Mouse (Mus musculus) gastrocnemius, adult 8-10 months (tissue): Measurements from ENCODE around the gene Arhgap21. TPM values are rescaled to one million over a fixed set of nuclear protein-coding genes. Genes with fewer than 3 reads are reported as not detected.
"Not testable (repeated sequence)": the region's sequence is repeated elsewhere in the genome, so short reads cannot be mapped to it uniquely, and the experiment has no call there.

Source experiments
- DNase-seq, 2 experiments: peaks; one replicate each; pipeline ENCODE4 v3.0.0; 2022; ENCODE audit warnings: low spot score in 2 of 2
- total RNA-seq, 4 experiments: library from RNA; stranded (reverse); gene quantifications; 2 replicates each; pipeline ENCODE4 v1.2.4; 2022

The Arhgap21 gene
- total RNA-seq, 4 experiments from 2014 or later: 30.0 to 33.0 (median 30.3) TPM

- DNase-seq: no peak
Measured at GRCm38 (mm10) chr2:20941105-20941504, 27.6 kb downstream of the Arhgap21 start.

- DNase-seq: no peak
Measured at GRCm38 (mm10) chr2:20939367-20939766, 29.3 kb downstream of the Arhgap21 start.

DNA sequence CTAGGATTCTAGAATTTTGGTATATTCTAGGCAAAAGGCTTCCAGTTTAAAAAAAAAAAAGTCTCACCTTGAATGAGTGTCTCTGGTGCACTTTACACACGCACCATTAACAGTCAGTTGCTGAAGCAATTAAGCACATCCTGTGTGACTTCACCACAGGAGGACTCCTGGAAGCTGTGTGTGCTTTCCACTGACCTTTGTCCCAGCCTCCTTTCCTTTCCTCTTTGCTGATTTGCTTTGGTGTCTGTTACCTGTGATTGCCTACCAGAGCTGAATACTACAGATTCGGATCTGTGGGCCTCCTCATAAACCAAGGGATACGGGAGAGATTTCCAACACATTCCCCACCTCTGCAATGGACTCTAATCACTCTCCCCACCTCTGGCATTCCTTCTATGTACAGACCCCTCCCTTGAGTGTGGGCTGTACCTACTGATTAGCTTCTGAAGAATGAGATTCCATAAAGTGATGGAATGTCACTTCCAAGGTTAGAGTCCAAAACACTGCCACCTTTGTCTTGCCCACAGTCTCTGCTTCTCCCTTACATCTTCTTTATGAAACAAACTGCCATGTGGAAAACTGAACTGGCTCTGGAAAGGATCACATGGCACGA is 32.0 kb downstream of the Arhgap21 start:
- no peak for DNase-seq

GRCm38 (mm10) chr2:20934406-20934805 is 34.3 kb downstream of the Arhgap21 start:
- no peak for DNase-seq

DNA sequence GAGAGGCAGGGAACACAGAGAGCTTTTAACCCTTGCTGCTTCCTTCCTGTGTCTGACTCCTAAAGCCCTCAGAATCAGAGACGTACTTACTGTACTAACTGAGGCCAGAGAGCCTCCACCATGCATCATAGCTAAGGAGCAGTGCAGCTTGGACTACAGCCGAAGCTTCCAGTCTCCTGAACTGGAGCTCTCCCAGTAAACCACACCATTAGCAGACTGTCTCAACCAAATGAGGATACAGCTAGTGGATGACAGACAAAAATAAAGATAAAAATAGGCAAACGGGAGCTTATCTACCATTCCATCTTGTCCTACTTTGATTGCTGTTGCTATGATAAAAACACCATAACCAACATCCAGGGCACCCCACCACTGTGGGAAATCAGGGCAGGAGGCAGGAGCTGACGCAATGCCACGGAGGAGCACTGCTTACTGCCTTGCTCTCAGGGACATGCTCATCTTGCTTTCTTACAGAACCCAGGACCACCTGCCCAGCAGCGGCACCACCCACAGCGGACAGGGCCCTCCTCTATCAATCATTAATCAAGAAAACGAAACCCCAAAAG is 35.9 kb downstream of the Arhgap21 start:
- no peak for DNase-seq

GRCm38 (mm10) chr2:20931761-20932160 is 36.9 kb downstream of the Arhgap21 start:
- DNase-seq: not testable (repeated sequence)

DNA sequence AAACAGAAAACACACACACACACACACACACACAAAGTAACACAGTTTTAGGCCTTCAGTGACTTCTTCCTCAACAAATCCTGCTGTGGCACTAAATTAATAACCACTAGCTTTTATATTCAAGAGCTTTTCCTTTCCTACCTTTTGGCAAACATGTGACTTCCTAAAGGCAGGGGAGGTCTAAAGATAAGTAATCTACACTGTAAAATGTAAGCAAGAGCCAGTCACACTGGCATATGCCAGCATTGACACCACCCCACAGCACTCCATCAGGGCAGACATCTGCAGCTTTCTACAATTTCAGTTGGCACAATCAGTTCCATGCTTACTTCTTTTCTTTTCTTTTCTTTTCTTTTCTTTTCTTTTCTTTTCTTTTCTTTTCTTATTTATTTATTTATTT is 40.2 kb downstream of the Arhgap21 start:
- DNase-seq: no peak

GRCm38 (mm10) chr2:20924938-20925337 is 43.7 kb downstream of the Arhgap21 start:
- no peak for DNase-seq

DNA sequence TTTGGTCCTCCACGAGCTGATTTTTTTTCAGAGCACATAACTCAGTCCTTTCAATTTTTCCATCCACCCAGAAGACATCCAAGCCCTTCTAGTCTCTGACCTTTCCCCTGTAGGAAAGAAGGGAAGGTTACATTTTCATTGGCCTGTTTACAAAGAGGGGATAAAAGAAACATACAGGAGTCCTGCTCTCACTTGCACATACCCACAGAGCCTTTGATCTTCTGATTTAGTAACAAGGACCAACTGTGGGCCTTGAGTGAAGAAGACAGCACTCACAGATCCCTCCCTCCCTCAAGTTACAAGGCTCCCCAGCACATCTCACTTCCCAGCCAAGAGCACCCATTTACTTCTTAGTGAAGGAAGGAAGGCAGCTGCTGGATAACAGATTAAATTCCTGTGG is 46.3 kb downstream of the Arhgap21 start:
- no peak for DNase-seq

- DNase-seq: no peak
Measured at GRCm38 (mm10) chr2:20921558-20921957, 47.1 kb downstream of the Arhgap21 start.

GRCm38 (mm10) chr2:20921021-20921420 is 47.7 kb downstream of the Arhgap21 start:
- DNase-seq: no peak

DNA sequence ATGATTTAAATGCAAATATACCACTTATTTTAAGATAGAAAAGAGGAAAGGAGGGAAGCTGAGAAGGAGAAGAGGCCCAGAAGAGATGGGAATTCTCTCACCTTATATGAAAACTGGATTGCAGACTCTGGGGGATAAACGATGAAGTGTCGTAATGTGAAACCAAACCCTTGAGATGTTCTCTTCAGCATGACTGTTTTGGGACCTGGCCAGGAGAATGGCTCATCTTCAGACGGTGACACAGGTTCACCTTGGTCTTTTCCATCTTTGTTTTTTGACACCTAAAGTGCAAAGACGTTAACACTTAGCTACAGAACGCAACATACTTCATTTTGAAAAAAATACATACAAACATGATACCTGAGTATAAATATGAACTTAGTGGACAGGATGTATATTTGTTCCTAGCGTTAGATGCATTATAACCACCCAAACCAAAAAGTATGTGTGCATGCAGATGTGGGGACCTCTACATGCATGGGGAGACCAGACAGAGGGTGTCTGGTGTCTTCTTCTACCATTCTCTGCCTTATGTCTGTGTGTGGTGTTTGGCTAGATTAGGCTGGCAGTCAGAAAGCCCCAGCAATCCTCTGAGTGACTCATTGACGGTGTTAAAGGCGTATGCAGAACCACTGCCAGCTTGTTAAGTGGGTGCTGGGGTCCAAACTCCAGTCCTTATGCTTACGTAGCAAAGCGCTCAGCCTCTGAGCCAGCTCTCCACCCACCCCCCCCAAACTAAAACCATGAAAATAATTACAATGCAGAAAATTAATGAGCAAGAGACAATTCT is 54.0 kb downstream of the Arhgap21 start:
- DNase-seq: no peak

DNA sequence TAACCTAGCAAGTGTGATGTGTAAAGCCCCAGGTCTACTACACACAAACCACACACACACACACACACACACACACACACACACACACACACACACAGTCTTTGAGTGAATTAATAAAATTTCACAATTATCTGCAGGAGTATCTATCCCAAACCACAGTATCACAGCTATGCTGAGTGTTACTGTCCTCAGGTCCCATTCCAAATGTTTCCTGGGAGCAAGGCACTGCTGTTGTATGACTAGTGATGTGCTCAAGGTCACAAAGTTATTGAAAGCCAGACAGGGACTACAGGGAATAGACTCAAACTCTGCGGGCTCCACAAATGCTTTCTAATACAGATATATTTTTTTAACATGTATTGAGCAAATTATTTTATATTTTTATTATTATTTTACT is 55.7 kb downstream of the Arhgap21 start:
- no peak for DNase-seq

DNA sequence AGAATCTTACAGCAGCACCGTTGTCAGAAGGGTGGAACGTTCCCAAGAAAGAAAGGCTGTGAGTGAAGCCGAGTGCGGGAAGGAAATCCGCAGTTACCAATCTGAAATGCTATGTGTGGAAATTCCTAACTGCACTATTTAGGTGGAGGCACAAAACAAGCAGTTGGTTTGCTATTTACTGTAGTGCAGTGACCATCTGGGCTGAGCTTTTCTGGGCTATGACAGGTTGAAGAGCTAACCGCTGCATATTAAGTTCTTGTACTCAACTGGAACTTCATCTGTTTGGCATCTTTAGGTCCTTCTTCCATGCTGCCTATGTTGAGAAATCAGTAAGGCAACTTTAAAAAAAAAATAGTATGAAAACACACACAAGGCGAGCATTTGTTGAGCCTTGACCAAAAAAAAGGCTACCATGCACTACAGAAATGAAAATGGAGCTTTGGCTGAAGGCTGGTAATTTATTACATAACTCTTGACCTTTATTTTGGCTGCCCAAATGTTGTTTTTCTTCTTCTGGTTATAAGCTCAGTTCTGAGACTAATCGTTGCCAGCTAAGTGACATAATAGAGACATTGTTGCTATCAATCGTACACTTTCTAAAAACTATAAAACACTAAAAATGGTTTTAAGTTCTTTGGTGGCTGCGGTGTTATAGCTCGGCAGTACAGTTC is 56.2 kb downstream of the Arhgap21 start:
- no peak for DNase-seq

DNA sequence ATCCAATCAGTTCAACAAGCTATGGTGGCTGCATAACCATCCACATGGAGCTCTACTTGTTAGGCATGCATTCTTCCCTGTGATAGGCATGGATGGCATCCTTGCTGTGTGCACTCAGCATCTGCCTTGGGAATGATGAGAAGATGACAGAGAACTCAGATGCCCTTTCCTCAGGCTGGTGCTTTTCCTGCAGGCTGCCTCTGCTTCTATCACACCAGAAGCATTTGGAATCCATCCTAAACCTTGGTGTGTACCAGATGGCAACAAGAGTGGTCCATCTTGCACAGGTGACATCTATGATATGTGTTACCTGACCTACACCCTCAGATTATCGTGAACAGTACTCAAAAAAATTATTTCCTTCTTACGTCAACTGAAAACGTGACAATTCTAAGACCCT is 58.2 kb downstream of the Arhgap21 start:
- no peak for DNase-seq

DNA sequence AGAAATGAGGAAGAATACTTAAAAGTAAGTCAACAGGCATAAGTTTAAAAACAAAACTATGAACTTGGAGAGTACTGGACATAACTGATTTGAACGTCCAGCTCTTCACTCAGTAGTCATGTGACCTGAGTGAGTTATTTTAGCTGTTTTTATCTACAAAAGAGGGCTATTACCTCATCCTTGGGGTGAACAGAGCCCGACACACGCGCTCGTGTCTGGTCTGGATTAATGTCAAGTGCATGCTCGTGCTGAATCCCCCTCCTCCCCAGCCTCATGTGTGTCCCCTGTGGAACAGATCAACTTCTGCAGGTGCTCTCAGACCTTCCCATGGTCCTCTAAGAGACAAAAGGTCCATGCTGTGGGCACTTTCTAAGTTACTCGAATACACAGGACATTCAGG is 59.3 kb downstream of the Arhgap21 start:
- DNase-seq: no peak

GRCm38 (mm10) chr2:20907291-20907690 is 61.4 kb downstream of the Arhgap21 start:
- DNase-seq: no peak

- DNase-seq: no peak
Measured at GRCm38 (mm10) chr2:20905411-20905810, 63.3 kb downstream of the Arhgap21 start.

DNA sequence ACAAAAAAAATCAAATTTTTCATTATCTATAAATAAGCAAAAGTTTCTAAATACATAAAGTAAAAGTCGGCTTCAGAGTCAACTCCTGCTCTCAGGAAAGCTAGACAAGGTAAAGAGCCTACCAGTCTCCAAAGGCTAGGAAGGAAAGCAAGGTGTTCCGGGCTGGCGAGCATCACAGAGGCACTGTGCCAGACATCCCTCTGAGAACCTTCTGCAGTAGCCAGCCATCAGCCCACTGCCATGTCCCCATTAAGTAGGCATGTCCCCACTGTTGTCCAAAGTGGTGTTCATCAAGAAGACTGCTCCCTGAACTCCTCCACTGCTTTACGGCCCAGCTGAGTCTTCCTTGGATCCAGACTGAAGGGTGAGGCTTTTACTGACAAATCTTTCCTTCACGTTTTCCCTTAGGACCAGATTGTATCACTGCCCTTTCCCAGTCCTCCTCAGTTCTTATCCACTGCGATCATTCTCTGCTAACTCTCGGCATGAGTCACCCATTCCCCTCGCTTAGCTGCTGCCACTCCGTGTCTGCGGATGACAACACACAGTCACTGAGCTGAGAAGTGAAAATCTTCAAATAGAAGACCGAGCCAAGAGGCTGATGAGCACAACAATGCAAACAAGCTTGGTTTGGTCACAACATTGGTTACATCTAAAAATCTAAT is 65.6 kb downstream of the Arhgap21 start:
- no peak for DNase-seq

GRCm38 (mm10) chr2:20901916-20902315 is 66.8 kb downstream of the Arhgap21 start:
- no peak for DNase-seq

DNA sequence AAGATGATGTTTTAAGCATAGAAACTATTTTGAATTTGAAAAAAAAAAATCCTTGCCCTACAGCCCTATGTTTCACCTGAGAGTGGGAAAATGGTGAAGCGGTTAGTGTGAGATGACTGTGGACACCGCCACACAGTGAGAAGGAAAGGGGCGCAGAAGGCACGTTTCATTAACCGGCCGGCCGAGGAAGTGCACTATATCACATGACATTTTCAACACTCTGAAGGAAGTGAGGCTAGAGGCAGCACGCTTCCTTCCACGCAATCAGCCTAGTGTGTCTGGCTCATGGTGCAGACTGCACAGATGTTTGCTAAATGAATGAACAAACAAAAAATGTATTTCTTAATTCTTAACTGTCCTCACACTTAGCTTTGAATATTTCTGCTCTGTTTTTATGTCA is 69.4 kb downstream of the Arhgap21 start:
- no peak for DNase-seq

DNA sequence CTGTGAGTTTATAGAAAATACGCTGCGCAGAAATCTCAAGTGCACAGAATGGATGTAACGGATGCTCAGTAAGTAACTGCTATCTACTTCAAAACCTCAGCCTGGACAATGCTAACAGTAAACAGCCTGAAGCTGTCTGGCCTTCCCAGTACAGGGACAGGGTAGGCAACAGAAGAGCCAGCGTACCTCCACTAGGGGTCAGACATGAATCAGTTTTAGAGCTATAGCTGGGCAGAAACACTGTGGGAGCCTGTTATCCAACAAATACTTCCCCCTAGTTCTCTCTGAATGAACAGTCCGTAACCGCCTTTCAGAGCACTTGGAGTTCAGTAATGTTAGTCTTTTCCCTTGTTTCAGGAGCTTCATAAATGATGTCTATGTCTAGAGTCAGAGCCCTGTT is 70.0 kb downstream of the Arhgap21 start:
- DNase-seq: peak; percentile 50 to 58
